Mouse (Mus musculus) heart, adult 2 months (tissue): Measurements from ENCODE around the gene Tor3a.

ENCODE experiments used
- CTCF ChIP-seq: fragments of 200-600 bp; IDR thresholded peaks from 2 replicates; pipeline ENCODE4 v1.8.1; 2022; ENCODE audit warnings: antibody characterized with exemption, mild to moderate bottlenecking, moderate library complexity
- POLR2A ChIP-seq: fragments of 200-500 bp; IDR thresholded peaks from 2 replicates; pipeline ENCODE4 v1.6.1; 2011; ENCODE audit warnings: mild to moderate bottlenecking, low read depth, low read length, control low read depth; ENCODE audit not compliant: insufficient read depth

DNA sequence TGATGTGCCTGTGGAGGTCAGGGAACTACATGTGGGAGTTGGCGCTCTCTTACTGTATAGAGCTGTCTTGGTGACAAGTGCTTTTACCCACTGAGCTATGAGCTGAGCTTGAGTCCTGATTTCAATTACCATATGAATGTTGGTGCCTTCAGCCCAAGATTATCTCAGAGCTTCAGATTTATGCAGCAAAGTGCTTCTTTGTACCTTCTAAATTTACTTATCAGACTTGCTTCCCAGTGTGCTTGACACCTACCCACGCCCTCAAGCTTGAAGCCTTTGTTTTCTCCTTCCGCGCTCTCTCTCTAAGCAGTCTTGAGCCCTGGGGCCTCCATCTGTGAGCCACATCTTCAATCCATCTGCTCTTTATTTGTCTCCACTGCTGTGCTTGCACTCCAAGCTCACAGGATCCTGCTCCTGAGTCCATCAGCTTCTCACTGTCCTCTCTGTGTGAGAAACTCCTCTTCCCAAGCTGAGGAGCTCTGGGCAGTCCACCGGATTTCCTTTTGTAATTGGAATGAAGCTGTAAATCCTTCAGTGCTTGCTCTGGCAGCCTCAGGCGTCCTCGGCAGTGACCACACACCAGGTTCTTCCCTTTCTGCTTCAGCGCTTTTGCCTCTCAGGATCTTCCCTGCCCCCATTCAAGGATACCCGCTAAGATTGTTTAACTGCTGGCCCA, 60.2 kb downstream of the Tor3a start:
- TF ChIP-seq CTCF (no peak), POLR2A (no peak)
